Mouse (Mus musculus): ENCODE results near the gene Eef1akmt2.

Gene Eef1akmt2

GRCm38 (mm10) chr7:132790447-132791219 is 61.8 kb downstream of the Eef1akmt2 start:
- in situ Hi-C loops (cut with MboI, MseI), result no loop called here

GRCm38 (mm10) chr7:132788826-132789225 is 63.6 kb downstream of the Eef1akmt2 start:
- in situ Hi-C loops (cut with MboI, MseI), result no loop called here

- in situ Hi-C loops (cut with MboI, MseI), result no loop called here
These were observed 64.8 kb downstream of the Eef1akmt2 start for GRCm38 (mm10) chr7:132787496-132788190.

- in situ Hi-C loops (cut with MboI, MseI), result no loop called here
These were observed 65.5 kb downstream of the Eef1akmt2 start for GRCm38 (mm10) chr7:132787022-132787421.

- in situ Hi-C loops (cut with MboI, MseI), result no loop called here
These were observed 66.0 kb downstream of the Eef1akmt2 start for GRCm38 (mm10) chr7:132786522-132786921.

GRCm38 (mm10) chr7:132786011-132786410 is 66.5 kb downstream of the Eef1akmt2 start:
- in situ Hi-C loops (cut with MboI, MseI), result no loop called here

GRCm38 (mm10) chr7:132784101-132784500 is 68.4 kb downstream of the Eef1akmt2 start:
- in situ Hi-C loops (cut with MboI, MseI), result no loop called here

- in situ Hi-C loops (cut with MboI, MseI), result no loop called here
These were observed 70.6 kb downstream of the Eef1akmt2 start for GRCm38 (mm10) chr7:132781850-132782249.

- in situ Hi-C loops (cut with MboI, MseI), result no loop called here
These were observed 71.2 kb downstream of the Eef1akmt2 start for GRCm38 (mm10) chr7:132781130-132781814.

- in situ Hi-C loops (cut with MboI, MseI), result no loop called here
These were observed 71.9 kb downstream of the Eef1akmt2 start for GRCm38 (mm10) chr7:132780611-132781010.

GRCm38 (mm10) chr7:132778630-132779029 is 73.8 kb downstream of the Eef1akmt2 start:
- in situ Hi-C loops (cut with MboI, MseI), result no loop called here

GRCm38 (mm10) chr7:132777728-132778453 is 74.6 kb downstream of the Eef1akmt2 start:
- in situ Hi-C loops (cut with MboI, MseI), result no loop called here
